Comparison of ENCODE assay signal across 25 mouse cellular contexts in genomic region chr5:50196423-50196822, GRCm38 (mm10).
DNase-seq lines count a peak whose midpoint lies in the region; ATAC-seq and TF ChIP-seq lines count a peak whose summit lies in the region.
"Had no signal": no experiment of that assay in that cellular context is flagged by ENCODE, and none has a peak within 500 bp of the region (broad histone marks: within the 10 kb centered on the region; RNA-seq: fewer than 3 reads in every experiment).

No protein-coding gene starts in this region.

- 82% methylated on average over 3 of the region's 3 CpGs for WGBS in intestine, embryonic 14.5 days
- WGBS in intestine, postnatal 0 days = 76% methylated on average over 3 of the region's 3 CpGs
- WGBS in limb, embryonic 15.5 days = 53% methylated on average over 3 of the region's 3 CpGs

- no peak overlapping the region for H3K4me3 ChIP-seq in intestine, embryonic 14.5 days (ENCODE audit: low read depth, low read length)
- no peak overlapping the region for H3K4me3 ChIP-seq in intestine, postnatal 0 days (ENCODE audit: low read depth, low read length)
- no peak overlapping the region for H3K4me3 ChIP-seq in limb, embryonic 15.5 days
- H3K4me3 ChIP-seq: erythroblast, embryonic 14.5 days; forebrain, embryonic 15.5 days; gastrocnemius, adult 2 months; megakaryocyte, embryonic 14.5 days; midbrain, embryonic 15.5 days; myocyte had no signal

- ATAC-seq in intestine, embryonic 14.5 days (replicated peaks; ENCODE audit: low FRiP score, low TSS enrichment, low read depth) = 0 out of 2 replicates have a peak, but pooled peaks have one; percentile 55
- no peak for ATAC-seq in intestine, postnatal 0 days
- ATAC-seq in limb, embryonic 15.5 days (ENCODE audit: insufficient number of reproducible peaks, low FRiP score, low TSS enrichment, low read depth) = peak; percentile 88
- ATAC-seq: forebrain, embryonic 15.5 days; midbrain, embryonic 15.5 days had no signal

- no peaks in the 10 kb centered on the region for H3K4me1 ChIP-seq in intestine, embryonic 14.5 days (replicated peaks; ENCODE audit: control insufficient read depth, insufficient read depth, low read length)
- no peaks in the 10 kb centered on the region for H3K4me1 ChIP-seq in intestine, postnatal 0 days (replicated peaks; ENCODE audit: control insufficient read depth, insufficient read depth, low read length)
- H3K4me1 ChIP-seq in limb, embryonic 15.5 days = 0 out of 2 replicates have a peak, but pooled peaks cover 7% of the 10 kb centered on the region
- H3K4me1 ChIP-seq: forebrain, embryonic 15.5 days; megakaryocyte, embryonic 14.5 days; midbrain, embryonic 15.5 days had no signal

- no peaks in the 10 kb centered on the region for H3K9me3 ChIP-seq in intestine, embryonic 14.5 days (ENCODE audit: control insufficient read depth, low read length)
- H3K9me3 ChIP-seq in intestine, postnatal 0 days (ENCODE audit: control insufficient read depth) = no peaks in the 10 kb centered on the region
- H3K9me3 ChIP-seq in limb, embryonic 15.5 days = no peaks in the 10 kb centered on the region
- H3K9me3 ChIP-seq: forebrain, embryonic 15.5 days; megakaryocyte, embryonic 14.5 days; midbrain, embryonic 15.5 days had no signal

- no peak overlapping the region; the same call in 1 of the 2 replicates for H3K27ac ChIP-seq in intestine, embryonic 14.5 days (ENCODE audit: low read depth)
- H3K27ac ChIP-seq in intestine, postnatal 0 days (ENCODE audit: low read depth, low read length) = no peak overlapping the region
- peak overlapping the region; percentile 81 for H3K27ac ChIP-seq in limb, embryonic 15.5 days
- H3K27ac ChIP-seq: forebrain, embryonic 15.5 days; midbrain, embryonic 15.5 days had no signal

- TF ChIP-seq CTCF in intestine, postnatal 0 days (IDR thresholded peaks at IDR 0.05; ENCODE audit: low read depth) = no peak

- no peak overlapping the region for H3K4me2 ChIP-seq in intestine, embryonic 14.5 days (ENCODE audit: low read length)
- H3K4me2 ChIP-seq in intestine, postnatal 0 days (replicated peaks; ENCODE audit: low read depth) = no peak overlapping the region
- H3K4me2 ChIP-seq in limb, embryonic 15.5 days = no peak overlapping the region
- H3K4me2 ChIP-seq: forebrain, embryonic 15.5 days; heart, embryonic 11.5 days; midbrain, embryonic 15.5 days had no signal

- intact Hi-C loops in left cerebral cortex, postnatal 36 days (cut with DNase I) = no loop called here

- H3K27me3 ChIP-seq in intestine, embryonic 14.5 days (replicated peaks; ENCODE audit: control insufficient read depth, insufficient read depth, low read length) = no peaks in the 10 kb centered on the region
- no peaks in the 10 kb centered on the region for H3K27me3 ChIP-seq in intestine, postnatal 0 days (replicated peaks; ENCODE audit: control insufficient read depth, insufficient read depth, low read length)
- no peaks in the 10 kb centered on the region for H3K27me3 ChIP-seq in limb, embryonic 15.5 days
- H3K27me3 ChIP-seq: forebrain, embryonic 15.5 days; megakaryocyte, embryonic 14.5 days; midbrain, embryonic 15.5 days had no signal

- no peak overlapping the region for H3K9ac ChIP-seq in intestine, embryonic 14.5 days (ENCODE audit: low read length)
- no peak overlapping the region for H3K9ac ChIP-seq in intestine, postnatal 0 days (ENCODE audit: low read depth, low read length)
- H3K9ac ChIP-seq in limb, embryonic 15.5 days = no peak overlapping the region
- H3K9ac ChIP-seq: forebrain, embryonic 15.5 days; midbrain, embryonic 15.5 days had no signal

- DNase-seq in intestine, embryonic 14.5 days (ENCODE audit: low spot score) = no peak
- peak; percentile 37 for DNase-seq in embryo, embryonic 11 days
- peak; percentile 7 for DNase-seq in fibroblast of lung, adult 2 months (ENCODE audit: low read depth)
- DNase-seq in thymus, adult 18-20 months = no peak
- no peak for DNase-seq in left cerebral cortex, postnatal 36 days (ENCODE audit: low spot score in 2 of 2)
- no peak for DNase-seq in adrenal gland, adult 8-10 months
- DNase-seq: B cell, adult 2 months; cerebellum, adult 11 months; cerebellum, postnatal 25 days; gastrocnemius, adult 2 months; heart, postnatal 10 days; kidney, adult 9 months; kidney, postnatal 36 days; layer of hippocampus, adult 9-11 months; lung, adult 18-20 months; right cerebral cortex, adult 18-20 months; thymus, postnatal 4 days had no signal

- H3K36me3 ChIP-seq in intestine, embryonic 14.5 days (ENCODE audit: control insufficient read depth, insufficient read depth, low read length) = no peaks in the 10 kb centered on the region
- no peaks in the 10 kb centered on the region for H3K36me3 ChIP-seq in intestine, postnatal 0 days (ENCODE audit: control insufficient read depth, insufficient read depth)
- no peaks in the 10 kb centered on the region for H3K36me3 ChIP-seq in limb, embryonic 15.5 days
- H3K36me3 ChIP-seq: forebrain, embryonic 15.5 days; midbrain, embryonic 15.5 days had no signal

Comparison
In these comparisons a context has a peak if more than half of its experiments do, and no peak if none do; other contexts are left out.
1. DNase-seq: peak in embryo, embryonic 11 days (single experiment) and fibroblast of lung, adult 2 months (single experiment); none in intestine, embryonic 14.5 days (single experiment), thymus, adult 18-20 months (0 of 2), left cerebral cortex, postnatal 36 days (0 of 2) and adrenal gland, adult 8-10 months (single experiment).